Mouse (Mus musculus): ENCODE measurements at regions not wholly inside any gene's neighbourhood (a gene's known extent, or its start where the extent isn't known, plus 50 kb on each side); places are given as distances from the start of the nearest gene placed in this dataset.
"Not testable (repeated sequence)": the region's sequence is repeated elsewhere in the genome, so short reads cannot be mapped to it uniquely, and the experiment has no call there.

GRCm38 (mm10) chr12:24252071-24252874, 155.2 kb upstream of the 9030624G23Rik start:
- H3K4me1 ChIP-seq; H3K9me3 ChIP-seq (replicated peaks); H3K27ac ChIP-seq; H3K36me3 ChIP-seq; ATAC-seq (ENCODE audit: low FRiP score); H3K27me3 ChIP-seq: not testable (repeated sequence)
- Histone ChIP-seq H3K4me3 (peak overlapping the region; percentile 62), H3K4me2 (replicated peaks) (peak overlapping the region; percentile 52), H3K9ac (peak overlapping the region; percentile 73)
- WGBS: 3% methylated on average over 66 of the region's 77 CpGs

Data from hindbrain, embryonic 12.5 days (tissue).